Mouse (Mus musculus): Measurements from ENCODE around the gene Vgll4.

DNA sequence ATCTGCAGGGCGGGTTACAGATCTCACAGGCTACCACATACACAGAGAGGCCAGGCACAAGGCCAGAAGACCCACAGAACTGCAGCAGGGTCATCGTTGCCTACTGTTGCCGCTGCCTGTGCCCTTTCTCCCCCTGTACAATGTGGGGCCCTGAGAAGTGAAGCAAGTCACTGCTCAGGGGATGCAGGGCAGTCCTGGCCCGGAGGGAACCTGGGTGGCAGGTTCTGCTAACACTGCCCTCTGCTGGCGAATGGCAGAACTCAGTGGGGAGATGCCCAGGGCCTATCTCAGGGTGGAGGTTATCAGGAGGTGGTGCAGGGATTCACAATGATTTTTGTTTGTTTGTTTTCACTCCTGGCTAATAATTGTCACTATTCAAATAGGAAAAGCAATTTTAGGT is 37.9 kb upstream of the Vgll4 start:
- peak; percentile 84 for TF ChIP-seq CTCF (IDR thresholded peaks at IDR 0.05; ENCODE audit: extremely low read depth, insufficient read depth, low read length)
- no peak for TF ChIP-seq POLR2A (IDR thresholded peaks at IDR 0.05; ENCODE audit: extremely low read depth, insufficient read depth, low read length)

Data from cortical plate, adult 2 months (tissue).